ENCODE assay signal across 21 mouse cellular contexts in genomic region chr5:125279216-125279615, GRCm38 (mm10).
DNase-seq lines count a peak whose midpoint lies in the region; ATAC-seq and TF ChIP-seq lines count a peak whose summit lies in the region.
"Had no signal": no experiment of that assay in that cellular context is flagged by ENCODE, and none has a peak within 500 bp of the region (broad histone marks: within the 10 kb centered on the region; RNA-seq: fewer than 3 reads in every experiment).

No protein-coding gene starts in this region.

- 0 out of 2 replicates have a peak overlapping the region, but pooled peaks have one; percentile 2 for H3K9ac ChIP-seq in hindbrain, embryonic 13.5 days
- no peak overlapping the region for H3K9ac ChIP-seq in hindbrain, embryonic 11.5 days (ENCODE audit: low read depth, low read length)
- H3K9ac ChIP-seq in CH12.LX (ENCODE audit: insufficient read depth, low read depth), result no peak overlapping the region
- H3K9ac ChIP-seq in hindbrain, embryonic 16.5 days (ENCODE audit: low read depth, low read length), result peak overlapping the region; percentile 8; the same call in 1 of the 2 replicates
- H3K9ac ChIP-seq: forebrain, embryonic 15.5 days; midbrain, embryonic 12.5 days had no signal

- no peaks in the 10 kb centered on the region for H3K36me3 ChIP-seq in hindbrain, embryonic 13.5 days
- H3K36me3 ChIP-seq in hindbrain, embryonic 11.5 days (ENCODE audit: control insufficient read depth, insufficient read depth, low read length), result no peaks in the 10 kb centered on the region
- peaks cover 0 to 34% of the 10 kb centered on the region in 2 experiments for H3K36me3 ChIP-seq in CH12.LX (replicated peaks in 1 of 2; ENCODE audit: control insufficient read depth in 1 of 2, insufficient read depth in 1 of 2, low read length in 1 of 2)
- peaks cover 13% of the 10 kb centered on the region for H3K36me3 ChIP-seq in embryonic facial prominence, embryonic 10.5 days (replicated peaks)
- peaks cover 5% of the 10 kb centered on the region; the same call in 1 of the 2 replicates for H3K36me3 ChIP-seq in hindbrain, embryonic 16.5 days (ENCODE audit: control insufficient read depth, insufficient read depth, low read length)
- H3K36me3 ChIP-seq: forebrain, embryonic 15.5 days; midbrain, embryonic 12.5 days had no signal

- H3K27me3 ChIP-seq in hindbrain, embryonic 13.5 days, result no peaks in the 10 kb centered on the region
- H3K27me3 ChIP-seq in hindbrain, embryonic 11.5 days (ENCODE audit: control insufficient read depth, insufficient read depth, low read length), result no peaks in the 10 kb centered on the region
- no peaks in the 10 kb centered on the region for H3K27me3 ChIP-seq in CH12.LX (replicated peaks)
- no peaks in the 10 kb centered on the region for H3K27me3 ChIP-seq in embryonic facial prominence, embryonic 10.5 days (replicated peaks; ENCODE audit: low read depth, poor library complexity, severe bottlenecking)
- H3K27me3 ChIP-seq in hindbrain, embryonic 16.5 days (replicated peaks; ENCODE audit: control insufficient read depth, insufficient read depth, low read length), result no peaks in the 10 kb centered on the region
- H3K27me3 ChIP-seq: forebrain, embryonic 15.5 days; midbrain, embryonic 12.5 days had no signal

- peak; percentile 39; the same call in 1 of the 2 replicates for TF ChIP-seq EP300 in CH12.LX (IDR thresholded peaks at IDR 0.05; ENCODE audit: low read length)

- peaks cover 18% of the 10 kb centered on the region for H3K4me1 ChIP-seq in hindbrain, embryonic 13.5 days (replicated peaks)
- 0 out of 2 replicates have a peak, but pooled peaks cover 2% of the 10 kb centered on the region for H3K4me1 ChIP-seq in hindbrain, embryonic 11.5 days (replicated peaks; ENCODE audit: control insufficient read depth, insufficient read depth, low read length)
- peaks cover 14 to 48% of the 10 kb centered on the region in 2 experiments for H3K4me1 ChIP-seq in CH12.LX (ENCODE audit: control insufficient read depth in 1 of 2, insufficient read depth in 2 of 2)
- peaks cover 33% of the 10 kb centered on the region for H3K4me1 ChIP-seq in embryonic facial prominence, embryonic 10.5 days
- peaks cover 8% of the 10 kb centered on the region for H3K4me1 ChIP-seq in hindbrain, embryonic 16.5 days (ENCODE audit: control insufficient read depth, insufficient read depth, low read depth, low read length)

- H3K4me2 ChIP-seq in hindbrain, embryonic 13.5 days, result no peak overlapping the region
- H3K4me2 ChIP-seq in hindbrain, embryonic 11.5 days (replicated peaks; ENCODE audit: low read depth, low read length), result no peak overlapping the region
- H3K4me2 ChIP-seq in CH12.LX (ENCODE audit: insufficient read depth, low read depth, poor library complexity, severe bottlenecking), result no peak overlapping the region; the same call in 1 of the 2 replicates
- H3K4me2 ChIP-seq in hindbrain, embryonic 16.5 days (ENCODE audit: low read length), result no peak overlapping the region
- H3K4me2 ChIP-seq: forebrain, embryonic 15.5 days; midbrain, embryonic 12.5 days had no signal

- TF ChIP-seq RAD21 in CH12.LX (IDR thresholded peaks at IDR 0.05; ENCODE audit: low read depth, low read length), result no peak

- no peaks in the 10 kb centered on the region for H3K79me2 ChIP-seq in CH12.LX (replicated peaks; ENCODE audit: control insufficient read depth, extremely low read depth, insufficient read depth, poor library complexity, severe bottlenecking)

- ATAC-seq in hindbrain, embryonic 13.5 days (ENCODE audit: low FRiP score), result no peak
- no peak for ATAC-seq in hindbrain, embryonic 11.5 days (ENCODE audit: low FRiP score)
- ATAC-seq in hindbrain, embryonic 16.5 days, result no peak
- ATAC-seq in megakaryocyte progenitor cell, adult 5-6 weeks (replicated peaks; ENCODE audit: poor library complexity), result no peak
- ATAC-seq: forebrain, embryonic 15.5 days had no signal

- H3K4me3 ChIP-seq in hindbrain, embryonic 13.5 days, result no peak overlapping the region
- H3K4me3 ChIP-seq in hindbrain, embryonic 11.5 days (ENCODE audit: low read depth, low read length), result no peak overlapping the region
- H3K4me3 ChIP-seq in CH12.LX (replicated peaks in 1 of 3; ENCODE audit: low read depth in 2 of 3, low read length in 2 of 3, poor library complexity in 1 of 3), result peak overlapping the region in 1 of 3 experiments; percentile 5
- H3K4me3 ChIP-seq in embryonic facial prominence, embryonic 10.5 days, result no peak overlapping the region
- H3K4me3 ChIP-seq in hindbrain, embryonic 16.5 days (ENCODE audit: low read length), result no peak overlapping the region
- H3K4me3 ChIP-seq: forebrain, embryonic 15.5 days; heart, adult 2 months; left cerebral cortex, adult 2 months; midbrain, embryonic 12.5 days had no signal

- H3K9me3 ChIP-seq in hindbrain, embryonic 13.5 days, result no peaks in the 10 kb centered on the region
- H3K9me3 ChIP-seq in hindbrain, embryonic 11.5 days (ENCODE audit: control insufficient read depth, low read length), result no peaks in the 10 kb centered on the region
- H3K9me3 ChIP-seq in CH12.LX (replicated peaks; ENCODE audit: low read length), result no peaks in the 10 kb centered on the region
- H3K9me3 ChIP-seq in embryonic facial prominence, embryonic 10.5 days, result no peaks in the 10 kb centered on the region
- no peaks in the 10 kb centered on the region for H3K9me3 ChIP-seq in hindbrain, embryonic 16.5 days (ENCODE audit: control insufficient read depth, low read length)
- H3K9me3 ChIP-seq: forebrain, embryonic 15.5 days; midbrain, embryonic 12.5 days had no signal

- in situ Hi-C loops in CH12.LX (cut with MboI; ENCODE audit: low pct_ligation_motif_present, low pct_unique_long_range_greater_than_20kb, low sequenced_read_pairs), result no loop called here

- no peak for TF ChIP-seq CTCF in CH12.LX (conservative IDR thresholded peaks at IDR 0.05 in 1 of 2, IDR thresholded peaks at IDR 0.05 in 1 of 2; ENCODE audit: low read depth in 2 of 2, low read length in 2 of 2)

- no peak overlapping the region for H3K27ac ChIP-seq in hindbrain, embryonic 13.5 days
- H3K27ac ChIP-seq in hindbrain, embryonic 11.5 days (ENCODE audit: low read depth, low read length), result no peak overlapping the region
- H3K27ac ChIP-seq in CH12.LX (ENCODE audit: insufficient read depth, low read depth), result no peak overlapping the region
- H3K27ac ChIP-seq in embryonic facial prominence, embryonic 10.5 days (replicated peaks), result peak overlapping the region; percentile 67; the same call in 1 of the 2 replicates
- no peak overlapping the region for H3K27ac ChIP-seq in hindbrain, embryonic 16.5 days (ENCODE audit: low read depth, low read length)
- H3K27ac ChIP-seq: forebrain, embryonic 15.5 days; heart, adult 2 months; left cerebral cortex, adult 2 months; midbrain, embryonic 12.5 days had no signal

- TF ChIP-seq POLR2A in CH12.LX (IDR thresholded peaks at IDR 0.05; ENCODE audit: low read depth, low read length), result no peak

- DNase-seq in hindbrain, embryonic 11.5 days (ENCODE audit: low spot score), result no peak
- peak; percentile 58 for DNase-seq in CH12.LX (ENCODE audit: extremely low read depth)
- no peak for DNase-seq in embryonic facial prominence, embryonic 10.5 days (ENCODE audit: low spot score)
- DNase-seq in left cerebral cortex, postnatal 25 days (ENCODE audit: low spot score in 2 of 2), result no peak
- DNase-seq: adrenal gland, postnatal 10 days; cerebellum, adult 2 months; gastrocnemius, postnatal 36 days; heart, adult 2 months; kidney, adult 18-20 months; kidney, postnatal 4 days; left cerebral cortex, postnatal 4 days; lung, adult 18-20 months; lung, postnatal 10 days; right cerebral cortex, postnatal 14 days; thymus, postnatal 14 days had no signal

- 29% methylated on average over 7 of the region's 7 CpGs for WGBS in hindbrain, embryonic 13.5 days
- 54% methylated on average over 7 of the region's 7 CpGs for WGBS in hindbrain, embryonic 11.5 days
- WGBS in embryonic facial prominence, embryonic 10.5 days, result 54% methylated on average over 7 of the region's 7 CpGs
- 32% methylated on average over 7 of the region's 7 CpGs for WGBS in hindbrain, embryonic 16.5 days

- dilution Hi-C loops in CH12.LX (cut with MboI; ENCODE audit: extremely low pct_ligation_motif_present, extremely low pct_unique_long_range_greater_than_20kb, low sequenced_read_pairs), result no loop called here

- intact Hi-C loops in left cerebral cortex, postnatal 25 days (cut with DNase I), result no loop called here

TF ChIP-seq in CH12.LX, 34 proteins besides CTCF, POLR2A, EP300 and RAD21:
- peak; percentile 27 for TF ChIP-seq ETS1 (conservative IDR thresholded peaks at IDR 0.05; ENCODE audit: low read depth, low read length)
- no peak for TF ChIP-seq JUN (IDR thresholded peaks at IDR 0.05; ENCODE audit: insufficient read depth, low read depth, low read length)
- TF ChIP-seq CHD2 (IDR thresholded peaks at IDR 0.05; ENCODE audit: low read length), result peak; percentile 40; the same call in 1 of the 2 replicates
- TF ChIP-seq BHLHE40 (IDR thresholded peaks at IDR 0.05; ENCODE audit: low read depth, low read length), result peak; percentile 37; the same call in 1 of the 2 replicates
- TF ChIP-seq TCF12 (IDR thresholded peaks at IDR 0.05; ENCODE audit: low read depth, low read length), result peak; percentile 56; the same call in 1 of the 2 replicates

Comparison
In these comparisons a context has a peak if more than half of its experiments do, and no peak if none do; other contexts are left out.
1. H3K9ac ChIP-seq: peak in hindbrain, embryonic 13.5 days (single experiment) and hindbrain, embryonic 16.5 days (single experiment); none in hindbrain, embryonic 11.5 days (single experiment) and CH12.LX (single experiment).